Comparison of ENCODE assay signal across 23 mouse cellular contexts in the genomic region with DNA sequence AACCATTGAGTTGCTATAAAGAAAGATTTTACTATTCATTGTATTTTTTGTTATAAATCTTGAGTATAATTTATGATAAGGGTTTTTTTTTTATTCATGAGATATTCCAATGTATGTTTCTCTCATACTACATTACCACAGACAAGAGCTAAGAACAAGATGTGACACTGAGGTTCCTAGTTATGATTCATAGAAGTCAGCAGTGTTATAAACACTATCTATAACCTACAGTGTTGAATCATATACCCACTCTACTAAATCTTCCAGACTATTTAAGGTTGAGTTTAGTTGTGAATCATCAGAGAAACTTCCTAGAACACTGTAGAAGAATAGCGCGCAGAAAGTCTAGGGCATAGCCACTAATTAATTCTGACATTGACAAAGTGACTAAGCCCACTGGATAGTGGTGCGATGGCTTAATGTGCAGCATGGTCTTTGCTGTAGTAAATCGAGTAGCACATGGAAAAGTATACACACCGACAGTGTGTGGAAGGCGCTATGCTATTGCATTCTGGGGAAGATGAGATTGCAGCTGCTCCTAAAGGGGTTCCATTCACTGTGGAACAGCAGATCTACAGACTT.
"Had no signal": no experiment of that assay in that cellular context is flagged by ENCODE, and none has a peak within 500 bp of the region (broad histone marks: within the 10 kb centered on the region; RNA-seq: fewer than 3 reads in every experiment).

No protein-coding gene starts in this region.

- DNase-seq: gastrocnemius, adult 2 months; gastrocnemius, postnatal 10 days; gastrocnemius, postnatal 25 days; heart, adult 2 months; heart, postnatal 14 days; heart, postnatal 36 days; kidney, adult 11 months; kidney, adult 2 months; kidney, adult 9 months; kidney, postnatal 14 days; kidney, postnatal 36 days; layer of hippocampus, adult 9-11 months; liver; liver, embryonic 13.5 days had no signal

- H3K4me3 ChIP-seq: gastrocnemius, adult 2 months; heart, adult 2 months; heart, embryonic 13.5 days; heart, embryonic 15.5 days; hindbrain, embryonic 13.5 days; hindbrain, embryonic 15.5 days; kidney, embryonic 15.5 days; left cerebral cortex, adult 2 months; limb, embryonic 10.5 days; limb, embryonic 12.5 days; liver, embryonic 13.5 days; liver, embryonic 15.5 days had no signal

- H3K27me3 ChIP-seq: heart, embryonic 13.5 days; heart, embryonic 15.5 days; hindbrain, embryonic 13.5 days; hindbrain, embryonic 15.5 days; kidney, embryonic 15.5 days; limb, embryonic 12.5 days; liver, embryonic 13.5 days; liver, embryonic 15.5 days had no signal

- H3K36me3 ChIP-seq: heart, embryonic 13.5 days; heart, embryonic 15.5 days; kidney, embryonic 15.5 days; limb, embryonic 10.5 days; limb, embryonic 12.5 days; liver, embryonic 13.5 days; liver, embryonic 15.5 days had no signal
